Mouse (Mus musculus) heart, adult 2 months (tissue): ENCODE measurements at regions not wholly inside any gene's neighbourhood (a gene's known extent, or its start where the extent isn't known, plus 50 kb on each side); places are given as distances from the start of the nearest gene placed in this dataset.

Experiments
- CTCF ChIP-seq: fragments of 200-600 bp; IDR thresholded peaks from 2 replicates; pipeline ENCODE4 v1.8.1; 2022; ENCODE audit warnings: antibody characterized with exemption, mild to moderate bottlenecking, moderate library complexity
- POLR2A ChIP-seq: fragments of 200-500 bp; IDR thresholded peaks from 2 replicates; pipeline ENCODE4 v1.6.1; 2011; ENCODE audit warnings: mild to moderate bottlenecking, low read depth, low read length, control low read depth; ENCODE audit not compliant: insufficient read depth

- TF ChIP-seq CTCF (no peak), POLR2A (no peak)
These were observed 65.1 kb upstream of the Stxbp5l start for GRCm38 (mm10) chr16:37449846-37450245.
